Mouse (Mus musculus) neural tube, embryonic 12.5 days (tissue): ENCODE results near the gene Cenpj. TPM values are rescaled to one million over a fixed set of nuclear protein-coding genes. Genes with fewer than 3 reads are reported as not detected.
A peak's percentile ranks its signal among the peaks of the same experiment; 100 is the strongest.

ENCODE experiments used
- ATAC-seq: fragments of 200-750 bp; cut with Nextera tagmentation; 2 replicates; pipeline ENCODE4 v1.8.0; 2017; ENCODE audit warnings: low read depth, mild to moderate bottlenecking, moderate TSS enrichment, moderate library complexity; ENCODE audit not compliant: low FRiP score
- H3K27ac ChIP-seq: fragments of 300-500 bp; sonication (generic); 2 replicates; pipeline ENCODE4 v1.5.1; 2016
- H3K27me3 ChIP-seq: fragments of 300-500 bp; sonication (generic); replicated peaks from 2 replicates; pipeline ENCODE4 v1.6.1; 2016; ENCODE audit warnings: mild to moderate bottlenecking
- H3K36me3 ChIP-seq: fragments of 300-500 bp; sonication (generic); 2 replicates; pipeline ENCODE4 v1.6.1; 2016; ENCODE audit warnings: mild to moderate bottlenecking
- H3K4me1 ChIP-seq: fragments of 300-500 bp; sonication (generic); 2 replicates; pipeline ENCODE4 v1.6.1; 2016
- H3K4me2 ChIP-seq: fragments of 300-500 bp; sonication (generic); replicated peaks from 2 replicates; pipeline ENCODE4 v1.6.1; 2016; ENCODE audit warnings: mild to moderate bottlenecking
- H3K4me3 ChIP-seq: fragments of 300-500 bp; sonication (generic); 2 replicates; pipeline ENCODE4 v1.5.1; 2016
- H3K9ac ChIP-seq: fragments of 300-500 bp; sonication (generic); 2 replicates; pipeline ENCODE4 v1.6.1; 2016; ENCODE audit warnings: mild to moderate bottlenecking
- H3K9me3 ChIP-seq: fragments of 300-500 bp; sonication (generic); 2 replicates; pipeline ENCODE4 v1.6.1; 2016; ENCODE audit warnings: mild to moderate bottlenecking
- WGBS: fragments of 180-500 bp; shearing (Covaris S2); methylation state at CpG from one replicate; pipeline ENCODE4 v1.1.7; 2016; 5-methylcytosine and 5-hydroxymethylcytosine counted together
- polyA plus RNA-seq: library from polyadenylated mRNA; unstranded; fragments of >200 nt; fragmentation: Nextera tagmentation; extraction: Ambion mirVana; gene quantifications from 2 replicates; pipeline ENCODE4 v1.2.1, GENCODE M21; 2016

The Cenpj gene
- polyA plus RNA-seq: 12.6 and 16.7 TPM in 2 replicates

DNA sequence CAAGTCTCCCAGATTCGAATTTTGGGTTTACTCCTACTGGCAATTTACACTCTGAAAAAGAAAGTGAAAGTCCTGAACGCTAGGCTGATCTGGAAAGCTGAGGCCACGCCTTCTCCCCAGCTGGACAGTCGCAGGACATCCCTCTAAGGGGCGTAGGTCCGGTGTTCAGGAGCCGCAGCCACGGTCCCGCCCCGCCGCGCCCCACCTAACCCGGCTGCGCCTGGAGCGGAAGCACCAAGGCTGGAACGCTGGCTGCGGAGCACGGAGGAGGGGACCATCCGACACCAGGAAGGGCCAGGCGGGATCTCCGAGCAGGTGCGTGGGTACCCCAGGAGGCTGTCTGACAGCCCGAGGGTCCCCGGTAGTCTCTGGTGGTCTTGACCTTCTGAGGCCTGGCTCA is at the start of gene Cenpj, which contains the start of gene Parp4:
Cenpj (minus strand) TSS at position 10 of the 400 bp plus-strand sequence.
Parp4 (plus strand) TSS at position 204 of the 400 bp plus-strand sequence.
- Histone ChIP-seq H3K27me3 (no peaks in the 10 kb centered on the region), H3K36me3 (no peaks in the 10 kb centered on the region), H3K4me2 (peak within 1 kb of the TSS; percentile 78), H3K4me3 (peak within 1 kb of the TSS; percentile 44), H3K4me1 (peaks cover 10% of the 10 kb centered on the region), H3K27ac (no peak within 1 kb of the TSS), H3K9me3 (no peaks in the 10 kb centered on the region), H3K9ac (peak within 1 kb of the TSS; percentile 52)
- under 1% methylated on average over 24 of the region's 24 CpGs for WGBS
- ATAC-seq: no peak

DNA sequence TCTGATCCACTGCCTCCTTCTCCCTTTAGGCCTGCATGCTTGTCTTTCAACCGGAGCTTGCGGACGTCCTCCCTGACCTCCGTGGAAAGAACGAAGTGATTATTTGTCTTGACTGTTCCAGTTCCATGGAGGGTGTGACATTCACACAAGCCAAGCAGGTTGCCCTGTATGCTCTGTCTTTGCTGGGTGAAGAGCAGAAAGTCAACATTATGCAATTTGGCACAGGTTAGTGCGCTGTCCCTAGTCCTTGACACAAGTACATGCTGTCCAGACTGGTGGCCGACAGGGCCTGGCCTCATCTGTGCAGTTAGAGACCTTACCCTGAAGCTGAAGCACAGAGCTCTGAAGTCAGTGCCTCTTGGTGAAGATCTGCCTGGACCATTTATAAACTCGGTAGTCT is 45.2 kb upstream of the Cenpj start:
- Histone ChIP-seq H3K4me1 (no peaks in the 10 kb centered on the region), H3K27me3 (no peaks in the 10 kb centered on the region), H3K36me3 (no peaks in the 10 kb centered on the region), H3K4me3 (no peak overlapping the region), H3K9me3 (no peaks in the 10 kb centered on the region), H3K4me2 (no peak overlapping the region), H3K27ac (no peak overlapping the region), H3K9ac (no peak overlapping the region)
- no peak for ATAC-seq
- WGBS: 91% methylated on average over 8 of the region's 8 CpGs

GRCm38 (mm10) chr14:56617470-56617869 is 42.2 kb upstream of the Cenpj start:
- no peaks in the 10 kb centered on the region for H3K27me3 ChIP-seq
- H3K27ac ChIP-seq: no peak overlapping the region
- H3K4me1 ChIP-seq: no peaks in the 10 kb centered on the region
- no peak for ATAC-seq
- H3K9me3 ChIP-seq: no peaks in the 10 kb centered on the region
- H3K4me3 ChIP-seq: no peak overlapping the region
- no peak overlapping the region for H3K4me2 ChIP-seq
- H3K9ac ChIP-seq: no peak overlapping the region
- H3K36me3 ChIP-seq: no peaks in the 10 kb centered on the region
- 93% methylated on average over 1 of the region's 1 CpGs for WGBS

DNA sequence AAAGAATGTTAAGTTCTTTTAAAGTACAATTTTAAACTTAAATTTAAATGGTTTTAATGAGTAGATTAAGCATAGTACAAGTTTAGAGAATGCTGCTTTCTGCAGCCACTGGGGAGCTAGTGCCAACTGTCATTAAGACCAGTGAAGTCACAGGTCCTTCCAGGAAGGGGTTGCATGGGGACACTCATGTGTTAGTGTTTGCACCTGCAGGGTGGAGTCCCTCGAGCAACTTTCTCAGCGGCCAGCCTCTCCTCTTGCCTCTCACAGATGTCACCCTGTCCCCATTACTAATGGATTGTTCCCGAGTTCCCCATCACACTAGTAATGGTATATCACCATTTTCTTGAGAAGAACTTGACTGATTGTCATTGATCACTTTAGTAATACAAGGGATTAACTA is 38.0 kb upstream of the Cenpj start:
- Histone ChIP-seq H3K36me3 (no peaks in the 10 kb centered on the region), H3K9me3 (no peaks in the 10 kb centered on the region), H3K9ac (no peak overlapping the region), H3K4me3 (no peak overlapping the region), H3K27me3 (no peaks in the 10 kb centered on the region), H3K4me1 (no peaks in the 10 kb centered on the region), H3K4me2 (no peak overlapping the region), H3K27ac (no peak overlapping the region)
- no peak for ATAC-seq
- 88% methylated on average over 3 of the region's 3 CpGs for WGBS

- Histone ChIP-seq H3K4me1 (no peaks in the 10 kb centered on the region), H3K9me3 (no peaks in the 10 kb centered on the region), H3K27me3 (no peaks in the 10 kb centered on the region), H3K4me3 (no peak overlapping the region), H3K4me2 (no peak overlapping the region), H3K36me3 (no peaks in the 10 kb centered on the region), H3K9ac (no peak overlapping the region), H3K27ac (no peak overlapping the region)
- no peak for ATAC-seq
- WGBS: 87% methylated on average over 4 of the region's 4 CpGs
These were observed 29.9 kb upstream of the Cenpj start for GRCm38 (mm10) chr14:56605136-56605535.

- 93% methylated on average over 5 of the region's 5 CpGs for WGBS
- Histone ChIP-seq H3K4me1 (no peaks in the 10 kb centered on the region), H3K27ac (no peak overlapping the region), H3K4me3 (no peak overlapping the region), H3K9ac (no peak overlapping the region), H3K36me3 (no peaks in the 10 kb centered on the region), H3K9me3 (no peaks in the 10 kb centered on the region), H3K27me3 (no peaks in the 10 kb centered on the region), H3K4me2 (no peak overlapping the region)
- ATAC-seq: no peak
These were observed 29.2 kb upstream of the Cenpj start for GRCm38 (mm10) chr14:56604438-56604837.

DNA sequence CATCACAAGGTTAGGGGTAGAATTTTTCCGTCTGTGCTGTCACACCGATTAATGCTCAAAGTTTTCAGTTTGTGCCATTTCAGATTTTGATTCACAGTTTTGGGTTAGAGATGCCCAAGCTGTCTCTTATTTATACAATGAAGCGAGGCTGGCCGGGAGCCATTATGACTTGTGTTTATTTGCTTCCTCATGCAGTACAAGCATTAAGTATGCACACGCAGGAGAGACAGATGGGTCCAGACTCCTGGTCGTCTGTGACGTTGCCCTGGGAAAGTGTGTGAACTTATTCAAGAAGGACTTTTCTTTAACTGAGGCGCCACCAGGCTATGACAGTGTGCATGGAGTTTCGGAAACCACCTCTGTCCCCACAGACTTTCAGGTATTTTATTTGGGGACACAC is 26.8 kb upstream of the Cenpj start:
- 87% methylated on average over 9 of the region's 9 CpGs for WGBS
- Histone ChIP-seq H3K36me3 (no peaks in the 10 kb centered on the region), H3K27ac (no peak overlapping the region), H3K4me3 (no peak overlapping the region), H3K9me3 (no peaks in the 10 kb centered on the region), H3K4me2 (no peak overlapping the region), H3K9ac (no peak overlapping the region), H3K4me1 (no peaks in the 10 kb centered on the region), H3K27me3 (no peaks in the 10 kb centered on the region)
- no peak for ATAC-seq

GRCm38 (mm10) chr14:56598759-56599158 is 23.5 kb upstream of the Cenpj start:
- H3K27me3 ChIP-seq: no peaks in the 10 kb centered on the region
- H3K36me3 ChIP-seq: no peaks in the 10 kb centered on the region
- H3K4me3 ChIP-seq: no peak overlapping the region
- no peak overlapping the region for H3K27ac ChIP-seq
- WGBS: 45% methylated on average over 6 of the region's 6 CpGs
- H3K4me1 ChIP-seq: no peaks in the 10 kb centered on the region
- no peaks in the 10 kb centered on the region for H3K9me3 ChIP-seq
- H3K4me2 ChIP-seq: no peak overlapping the region
- no peak overlapping the region for H3K9ac ChIP-seq
- no peak for ATAC-seq

DNA sequence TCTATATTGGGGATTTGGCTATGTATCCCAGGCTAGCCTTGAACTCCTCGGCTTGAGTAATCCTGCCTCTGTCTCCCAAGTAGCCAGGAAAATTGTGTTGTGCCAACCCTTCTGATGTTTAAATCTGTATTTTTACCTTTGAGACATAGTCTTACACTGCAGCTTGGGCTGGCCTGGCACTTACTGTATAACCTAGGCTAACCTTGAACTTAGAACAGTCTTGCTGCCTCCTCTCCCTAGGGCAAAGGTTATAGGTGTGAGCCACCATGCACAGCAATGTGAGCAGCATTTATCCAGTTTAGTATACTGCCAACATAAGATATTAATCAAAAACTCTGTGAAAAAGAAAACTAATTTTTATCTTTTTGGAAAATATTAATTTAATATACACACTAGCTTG is 19.6 kb upstream of the Cenpj start:
- Histone ChIP-seq H3K4me1 (no peaks in the 10 kb centered on the region), H3K4me3 (no peak overlapping the region), H3K27me3 (no peaks in the 10 kb centered on the region), H3K4me2 (no peak overlapping the region), H3K36me3 (no peaks in the 10 kb centered on the region), H3K9ac (no peak overlapping the region), H3K27ac (no peak overlapping the region), H3K9me3 (no peaks in the 10 kb centered on the region)
- WGBS: 96% methylated on average over 1 of the region's 1 CpGs
- ATAC-seq: no peak

DNA sequence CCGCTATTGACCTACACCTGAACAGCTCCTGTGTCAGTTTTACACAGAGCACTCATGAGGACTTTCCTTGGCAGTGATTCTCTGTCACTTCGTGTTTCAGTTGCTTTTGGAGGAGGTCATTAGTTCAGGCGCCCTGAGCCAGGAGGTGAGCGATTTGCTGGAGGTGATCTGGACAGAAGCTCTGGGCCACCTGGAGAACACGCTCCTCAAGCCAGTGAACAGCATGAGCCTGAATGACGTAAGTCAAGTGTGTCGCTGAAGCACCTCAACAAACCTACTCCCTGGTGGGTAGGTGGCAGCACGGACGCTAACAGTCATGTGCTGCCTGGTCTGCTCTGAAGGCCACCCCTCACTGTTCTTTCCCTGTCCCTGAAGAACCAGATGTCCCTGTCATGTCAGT is 17.0 kb upstream of the Cenpj start:
- WGBS: 90% methylated on average over 9 of the region's 9 CpGs
- no peaks in the 10 kb centered on the region for H3K36me3 ChIP-seq
- H3K9ac ChIP-seq: no peak overlapping the region
- H3K9me3 ChIP-seq: no peaks in the 10 kb centered on the region
- H3K4me2 ChIP-seq: no peak overlapping the region
- H3K27me3 ChIP-seq: no peaks in the 10 kb centered on the region
- ATAC-seq: no peak
- no peaks in the 10 kb centered on the region for H3K4me1 ChIP-seq
- H3K4me3 ChIP-seq: no peak overlapping the region
- H3K27ac ChIP-seq: no peak overlapping the region

- Histone ChIP-seq H3K36me3 (no peaks in the 10 kb centered on the region), H3K9me3 (no peaks in the 10 kb centered on the region), H3K4me1 (no peaks in the 10 kb centered on the region), H3K4me3 (no peak overlapping the region), H3K27ac (no peak overlapping the region), H3K4me2 (no peak overlapping the region), H3K27me3 (no peaks in the 10 kb centered on the region), H3K9ac (no peak overlapping the region)
- ATAC-seq: no peak
- 92% methylated on average over 6 of the region's 6 CpGs for WGBS
These were observed 7.1 kb upstream of the Cenpj start for GRCm38 (mm10) chr14:56582294-56582693.

DNA sequence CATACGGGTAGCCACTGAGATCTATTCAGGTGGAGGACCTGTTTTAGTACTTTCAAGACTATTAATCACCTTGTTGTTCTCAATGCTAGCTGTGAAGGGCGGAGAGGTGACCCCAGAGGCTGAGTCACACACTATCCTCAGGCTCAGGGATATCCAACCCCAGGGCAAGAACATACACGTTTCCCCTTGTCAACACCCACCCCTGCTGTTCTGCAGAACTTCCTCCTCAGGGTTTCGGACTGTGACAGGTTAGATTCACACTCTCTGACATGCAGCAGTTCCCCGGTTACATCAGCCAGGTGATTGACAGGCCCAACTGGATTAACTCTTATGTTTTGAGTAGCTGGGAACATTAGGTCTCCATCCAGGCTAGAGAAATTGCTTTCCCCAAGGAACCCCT is 5.9 kb upstream of the Cenpj start:
- Histone ChIP-seq H3K4me1 (no peaks in the 10 kb centered on the region), H3K9ac (no peak overlapping the region), H3K9me3 (no peaks in the 10 kb centered on the region), H3K4me2 (no peak overlapping the region), H3K27me3 (no peaks in the 10 kb centered on the region), H3K36me3 (no peaks in the 10 kb centered on the region), H3K27ac (no peak overlapping the region), H3K4me3 (no peak overlapping the region)
- no peak for ATAC-seq
- 75% methylated on average over 5 of the region's 5 CpGs for WGBS

- Histone ChIP-seq H3K9me3 (no peaks in the 10 kb centered on the region), H3K9ac (no peak overlapping the region), H3K4me2 (no peak overlapping the region), H3K27me3 (no peaks in the 10 kb centered on the region), H3K27ac (no peak overlapping the region), H3K4me1 (peaks cover 5% of the 10 kb centered on the region; the same call in 1 of the 2 replicates), H3K36me3 (no peaks in the 10 kb centered on the region), H3K4me3 (no peak overlapping the region)
- 54% methylated on average over 8 of the region's 8 CpGs for WGBS
- no peak for ATAC-seq
These were observed 3.8 kb upstream of the Cenpj start for GRCm38 (mm10) chr14:56579011-56579410.
